Mouse (Mus musculus) spleen, adult 2 months (tissue): Measurements from ENCODE around the gene Klhl28. TPM values are rescaled to one million over a fixed set of nuclear protein-coding genes. Genes with fewer than 3 reads are reported as not detected.

Experiments used
- DNase-seq, 2 experiments: peaks; one replicate each; pipeline versions ENCODE4 v3.0.0 to v3.0.0-alpha.2; 2012 to 2021; ENCODE audit warnings: low spot score in 2 of 2, low read depth in 1 of 2
- H3K27ac ChIP-seq: fragments of 200-500 bp; 2 replicates; pipeline ENCODE4 v1.5.1; 2012; ENCODE audit warnings: low read length, inconsistent platforms; ENCODE audit not compliant: insufficient read depth
- H3K27me3 ChIP-seq: fragments of 200-500 bp; 2 replicates; pipeline ENCODE4 v1.6.1; 2012; ENCODE audit warnings: mild to moderate bottlenecking, moderate library complexity, low read length, inconsistent platforms; ENCODE audit not compliant: control insufficient read depth, insufficient read depth
- H3K36me3 ChIP-seq: fragments of 200-500 bp; 2 replicates; pipeline ENCODE4 v1.6.1; 2012; ENCODE audit warnings: mild to moderate bottlenecking, low read length, inconsistent platforms; ENCODE audit not compliant: control insufficient read depth, insufficient read depth
- H3K4me1 ChIP-seq: fragments of 200-500 bp; 2 replicates; pipeline ENCODE4 v1.6.1; 2011; ENCODE audit warnings: inconsistent platforms; ENCODE audit not compliant: control insufficient read depth, insufficient read depth, insufficient read length
- H3K4me3 ChIP-seq: fragments of 200-500 bp; 2 replicates; pipeline ENCODE4 v1.5.1; 2011; ENCODE audit warnings: mild to moderate bottlenecking, inconsistent platforms; ENCODE audit not compliant: insufficient read depth, insufficient read length; ENCODE audit errors: extremely low read depth
- CTCF ChIP-seq: fragments of 200-500 bp; IDR thresholded peaks from 2 replicates; pipeline ENCODE4 v1.5.1; 2011; ENCODE audit warnings: mild to moderate bottlenecking, inconsistent platforms; ENCODE audit not compliant: insufficient read depth, insufficient read length, insufficient replicate concordance; ENCODE audit errors: extremely low read depth
- POLR2A ChIP-seq: fragments of 200-500 bp; IDR thresholded peaks from 2 replicates; pipeline ENCODE4 v1.6.1; 2011; ENCODE audit warnings: low read depth, low read length, inconsistent platforms
- WGBS: fragments of 180-500 bp; shearing (Covaris S2); methylation state at CpG from one replicate; pipeline ENCODE4 v1.1.7; 2018; 5-methylcytosine and 5-hydroxymethylcytosine counted together
- polyA plus RNA-seq: library from polyadenylated mRNA; depleted of rRNA; stranded (reverse); fragments of >200 nt; gene quantifications from 2 replicates; pipeline ENCODE4 v1.2.3, GENCODE M21; 2012

Gene Klhl28
- polyA plus RNA-seq, 1 experiment, result 2.2 TPM

DNA sequence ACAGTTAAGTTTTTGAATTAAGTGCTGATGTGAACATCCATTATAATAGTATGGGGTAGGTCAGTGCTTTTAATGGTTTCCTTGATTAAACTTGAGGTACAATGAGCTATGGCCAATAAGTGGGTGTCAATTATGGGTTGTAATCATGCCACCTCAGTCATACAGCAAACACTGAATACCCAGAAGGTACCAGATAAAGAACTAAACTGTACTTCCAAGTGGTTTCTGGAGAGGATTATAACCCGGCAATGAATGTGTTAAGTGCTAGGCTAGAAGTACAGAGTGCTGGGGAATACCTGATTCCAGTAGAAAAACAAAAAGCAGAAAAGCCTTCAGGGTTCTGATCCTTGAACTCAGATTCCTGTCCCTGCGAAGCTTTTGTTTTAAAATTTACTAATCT lies 2.7 kb upstream of the Klhl28 start:
- H3K4me3 ChIP-seq, result peak overlapping the region; percentile 35; the same call in 1 of the 2 replicates
- no peaks in the 10 kb centered on the region for H3K27me3 ChIP-seq
- H3K36me3 ChIP-seq, result no peaks in the 10 kb centered on the region
- peaks cover 4% of the 10 kb centered on the region; the same call in 1 of the 2 replicates for H3K4me1 ChIP-seq
- no peak overlapping the region for H3K27ac ChIP-seq
- TF ChIP-seq POLR2A (no peak), CTCF (no peak)
- DNase-seq, result no peak
- 9% methylated on average over 2 of the region's 2 CpGs for WGBS

DNA sequence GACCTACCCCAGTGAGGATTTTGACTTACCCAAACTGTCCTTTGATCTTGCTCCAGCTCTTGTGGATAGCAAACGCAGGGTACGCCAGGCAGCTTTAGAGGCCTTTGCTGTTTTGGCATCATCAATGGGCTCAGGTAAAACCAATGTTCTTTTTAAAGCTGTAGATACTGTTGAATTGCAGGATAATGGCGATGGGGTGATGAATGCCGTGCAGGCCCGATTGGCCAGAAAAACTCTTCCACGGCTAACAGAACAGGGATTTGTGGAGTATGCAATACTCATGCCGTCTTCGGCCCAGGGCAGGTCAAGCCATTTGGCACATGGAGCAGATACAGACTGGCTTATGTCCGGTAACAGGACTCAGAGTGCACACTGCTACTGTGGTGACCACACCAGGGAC lies 2.1 kb upstream of the Klhl28 start:
- Histone ChIP-seq H3K4me1 (peaks cover 4% of the 10 kb centered on the region; the same call in 1 of the 2 replicates), H3K27me3 (no peaks in the 10 kb centered on the region), H3K27ac (no peak overlapping the region), H3K36me3 (no peaks in the 10 kb centered on the region), H3K4me3 (peak overlapping the region; percentile 90)
- WGBS, result 7% methylated on average over 9 of the region's 9 CpGs
- no peak for DNase-seq
- TF ChIP-seq CTCF, result no peak

DNA sequence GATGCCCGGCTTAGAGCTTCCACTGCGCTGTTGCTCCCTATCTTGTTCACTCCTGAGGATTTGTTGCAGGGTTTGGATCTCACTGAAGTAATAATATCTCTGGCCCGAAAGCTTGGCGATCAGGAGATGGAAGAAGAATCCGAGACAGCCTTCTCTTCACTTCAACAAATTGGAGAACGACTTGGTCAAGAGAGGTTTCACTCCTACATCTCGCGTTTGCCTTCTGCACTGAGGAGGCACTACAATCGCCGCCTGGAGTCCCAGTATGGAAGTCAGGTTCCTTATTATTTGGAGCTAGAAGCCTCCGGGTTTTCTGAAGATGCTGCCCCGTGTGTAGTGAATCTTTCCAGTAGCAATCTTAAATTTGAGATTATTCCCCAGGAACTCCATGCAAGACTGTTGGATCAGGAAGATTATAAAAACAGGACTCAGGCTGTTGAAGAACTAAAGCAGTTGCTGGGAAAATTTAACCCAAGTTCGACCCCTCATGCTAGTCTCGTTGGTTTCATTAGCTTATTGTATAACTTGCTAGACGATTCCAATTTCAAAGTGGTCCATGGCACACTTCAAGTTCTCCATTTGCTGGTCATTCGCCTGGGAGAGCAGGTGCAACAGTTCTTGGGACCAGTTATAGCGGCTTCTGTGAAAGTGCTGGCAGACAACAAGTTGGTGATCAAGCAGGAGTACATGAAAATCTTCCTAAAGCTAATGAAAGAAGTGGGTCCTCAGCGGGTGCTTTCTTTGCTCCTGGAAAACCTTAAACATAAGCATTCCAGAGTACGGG lies 1.5 kb upstream of the Klhl28 start:
- peak overlapping the region; percentile 90 for H3K4me3 ChIP-seq
- no peak for DNase-seq
- H3K27me3 ChIP-seq, result no peaks in the 10 kb centered on the region
- H3K36me3 ChIP-seq, result no peaks in the 10 kb centered on the region
- 3% methylated on average over 19 of the region's 19 CpGs for WGBS
- peaks cover 4% of the 10 kb centered on the region; the same call in 1 of the 2 replicates for H3K4me1 ChIP-seq
- 0 out of 2 replicates have a peak overlapping the region, but pooled peaks have one; percentile 69 for H3K27ac ChIP-seq
- TF ChIP-seq CTCF (no peak), POLR2A (no peak)

DNA sequence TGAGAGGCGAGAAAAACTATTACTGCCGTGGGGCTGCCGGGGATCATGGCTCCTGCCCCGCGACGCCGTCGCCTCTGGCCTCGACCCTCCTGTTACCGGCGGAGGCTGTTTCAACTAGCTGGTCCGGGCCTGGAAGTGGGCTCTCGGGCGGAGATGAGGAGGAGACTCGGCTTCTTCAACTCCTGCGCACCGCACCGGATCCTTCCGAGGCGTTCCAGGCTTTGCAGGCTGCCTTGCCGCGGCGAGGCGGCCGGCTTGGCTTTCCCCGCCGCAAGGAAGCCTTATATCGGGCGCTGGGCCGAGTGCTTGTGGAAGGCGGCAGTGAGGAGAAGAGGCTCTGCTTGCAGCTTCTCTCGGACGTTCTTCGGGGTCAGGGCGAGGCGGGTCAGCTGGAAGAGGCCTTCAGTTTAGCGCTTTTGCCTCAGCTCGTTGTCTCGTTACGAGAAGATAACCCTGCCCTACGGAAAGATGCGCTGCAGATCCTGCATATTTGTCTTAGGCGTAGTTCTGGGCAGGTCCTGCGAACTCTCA lies 832 bp upstream of the Klhl28 start:
- WGBS, result under 1% methylated on average over 44 of the region's 44 CpGs
- peak overlapping the region; percentile 69 for H3K27ac ChIP-seq
- DNase-seq, result peak in 1 of 2 experiments; percentile 38
- TF ChIP-seq CTCF (no peak), POLR2A (no peak)
- H3K4me1 ChIP-seq, result peaks cover 4% of the 10 kb centered on the region; the same call in 1 of the 2 replicates
- H3K4me3 ChIP-seq, result peak overlapping the region; percentile 90
- H3K27me3 ChIP-seq, result no peaks in the 10 kb centered on the region
- H3K36me3 ChIP-seq, result no peaks in the 10 kb centered on the region

DNA sequence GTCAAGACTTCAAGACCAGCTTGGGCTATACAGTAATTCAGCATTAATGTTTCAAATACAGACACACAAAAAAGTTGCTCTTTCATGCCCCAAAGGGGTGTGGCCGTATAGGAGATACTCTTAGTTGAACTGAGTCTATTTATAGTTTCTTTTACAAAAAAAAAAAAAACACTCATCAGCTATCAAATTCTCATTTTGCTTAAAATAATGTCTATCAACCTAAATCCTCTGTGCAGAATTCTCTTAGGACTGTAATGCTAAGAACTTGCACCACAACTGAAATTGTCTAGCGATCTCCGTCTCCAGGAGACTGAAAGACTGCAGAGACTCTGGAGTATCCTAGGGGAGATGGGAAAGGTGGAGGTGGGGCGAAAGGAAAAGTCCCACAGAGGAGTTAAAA lies 774 bp downstream of the Klhl28 start:
- Histone ChIP-seq H3K27me3 (no peaks in the 10 kb centered on the region), H3K4me3 (peak overlapping the region; percentile 87), H3K4me1 (peaks cover 4% of the 10 kb centered on the region; the same call in 1 of the 2 replicates), H3K36me3 (no peaks in the 10 kb centered on the region), H3K27ac (peak overlapping the region; percentile 75; the same call in 1 of the 2 replicates)
- TF ChIP-seq CTCF (no peak), POLR2A (no peak)
- 8% methylated on average over 4 of the region's 4 CpGs for WGBS
- no peak for DNase-seq

DNA sequence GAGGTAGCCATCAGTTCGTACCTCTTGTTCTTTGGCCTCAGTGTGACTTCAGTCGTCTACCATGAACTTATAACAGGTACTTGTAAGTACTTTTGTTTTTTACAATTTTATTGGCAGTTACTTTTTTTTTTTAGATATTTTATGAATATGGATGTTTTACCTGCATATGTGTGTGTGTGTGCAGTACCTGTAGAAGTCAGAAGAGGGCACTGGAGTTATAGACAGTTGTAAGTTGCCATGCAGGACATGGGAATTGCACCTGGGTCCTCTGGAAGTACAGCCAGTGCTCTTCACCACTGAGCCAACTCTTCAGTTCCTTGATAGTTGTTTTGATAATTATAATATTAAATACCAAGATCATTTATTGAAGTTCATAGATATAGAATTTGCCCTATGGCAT lies 27.8 kb downstream of the Klhl28 start:
- WGBS, result 88% methylated on average over 2 of the region's 2 CpGs
- no peak for DNase-seq
- H3K36me3 ChIP-seq, result no peaks in the 10 kb centered on the region; the same call in 1 of the 2 replicates
- no peaks in the 10 kb centered on the region for H3K27me3 ChIP-seq
- TF ChIP-seq POLR2A (no peak), CTCF (no peak)
- H3K27ac ChIP-seq, result no peak overlapping the region
- H3K4me1 ChIP-seq, result no peaks in the 10 kb centered on the region
- H3K4me3 ChIP-seq, result no peak overlapping the region

DNA sequence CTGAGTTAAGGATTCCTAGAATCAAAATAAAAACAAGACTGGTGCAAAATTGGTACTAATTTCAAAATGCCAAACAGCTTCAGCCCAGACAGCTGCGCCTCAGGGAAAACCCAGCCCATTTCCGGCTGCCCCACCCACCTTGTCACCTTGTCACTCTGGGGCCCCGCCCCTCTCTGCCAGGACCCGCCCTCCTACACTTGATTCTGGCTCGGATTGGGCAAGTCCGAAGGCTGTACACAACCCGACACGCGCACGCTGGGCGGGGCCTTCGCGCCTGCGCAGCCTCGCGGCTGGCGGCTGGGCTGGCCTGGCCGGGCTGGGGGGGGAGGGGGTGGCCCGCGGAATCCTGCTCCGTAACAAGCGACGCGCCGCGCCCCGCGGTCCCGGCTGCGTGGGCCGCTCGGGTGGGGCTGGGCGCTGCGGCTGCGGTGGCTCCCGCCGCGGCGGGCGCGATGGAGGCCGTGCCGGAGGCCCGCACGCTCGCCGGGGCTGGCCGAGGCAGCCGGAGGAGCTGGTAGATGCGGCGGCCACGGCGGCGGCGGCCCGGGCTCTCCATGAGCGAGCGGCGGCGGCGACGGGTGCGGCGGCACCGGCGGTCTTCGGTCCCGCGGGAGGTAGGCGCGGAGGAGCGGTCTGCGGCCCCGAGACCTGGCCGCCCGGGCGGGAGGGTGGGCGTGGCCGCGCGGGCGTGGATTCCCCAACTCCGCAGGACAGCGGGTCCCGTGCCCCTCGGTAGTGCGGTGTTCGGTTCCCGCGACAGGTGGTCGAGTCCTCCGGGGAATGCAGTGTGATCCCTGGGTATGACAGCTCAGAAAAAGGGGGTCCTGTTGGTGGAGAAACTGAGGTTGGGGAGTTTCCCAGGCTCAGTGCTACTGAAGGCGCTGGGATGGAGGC lies 47.5 kb downstream of the Klhl28 start, which contains the start of gene Gm527:
TSS of gene Gm527 (plus strand) at position 329 of the 894 bp plus-strand sequence.
- Histone ChIP-seq H3K4me1 (no peaks in the 10 kb centered on the region), H3K36me3 (no peaks in the 10 kb centered on the region), H3K4me3 (peak within 1 kb of the TSS; percentile 62), H3K27ac (0 out of 2 replicates have a peak within 1 kb of the TSS, but pooled peaks have one; percentile 28), H3K27me3 (peaks cover 4% of the 10 kb centered on the region; the same call in 1 of the 2 replicates)
- DNase-seq, result peak; percentile 91 to 94
- TF ChIP-seq CTCF (no peak), POLR2A (no peak)
- under 1% methylated on average over 70 of the region's 93 CpGs for WGBS
